Comparison of ENCODE assay signal across 8 mouse cellular contexts in genomic region chr1:44041797-44042554, GRCm38 (mm10). TPM values are rescaled to one million over a fixed set of nuclear protein-coding genes. Genes with fewer than 3 reads are reported as not detected.
DNase-seq lines count a peak whose midpoint lies in the region; ATAC-seq and TF ChIP-seq lines count a peak whose summit lies in the region.

No protein-coding gene starts in this region.

- POLR2A ChIA-PET in Patski (lab: Charles Lee), result interaction anchor here (0.6 kb wide), 1 partner anchor 105 kb away, joined by 4 read pairs; no protein-coding TSS in a partner anchor

- H3K27me3 ChIP-seq in Patski, result peaks cover 4% of the 10 kb centered on the region
- no peaks in the 10 kb centered on the region for H3K27me3 ChIP-seq in forebrain, embryonic 14.5 days (replicated peaks; ENCODE audit: control insufficient read depth, insufficient read depth, low read length)
- no peaks in the 10 kb centered on the region for H3K27me3 ChIP-seq in hindbrain, embryonic 13.5 days

- peak; percentile 85 for TF ChIP-seq CTCF in Patski (IDR thresholded peaks at IDR 0.05)

- WGBS in forebrain, embryonic 14.5 days, result under 1% methylated on average over 17 of the region's 17 CpGs
- WGBS in hindbrain, embryonic 13.5 days, result 1% methylated on average over 17 of the region's 17 CpGs

- CTCF ChIA-PET in Patski (lab: Charles Lee), result interaction anchor here (0.7 to 1.8 kb wide), 20 partner anchors 9 to 282 kb away, joined by 3 to 8 read pairs (median 4); partner anchors contain the start of gene Mettl21c

- H3K4me1 ChIP-seq in forebrain, embryonic 14.5 days (ENCODE audit: control insufficient read depth, insufficient read depth, low read length), result 0 out of 2 replicates have a peak, but pooled peaks cover 2% of the 10 kb centered on the region
- 0 out of 2 replicates have a peak, but pooled peaks cover 5% of the 10 kb centered on the region for H3K4me1 ChIP-seq in hindbrain, embryonic 13.5 days (replicated peaks)

- H3K9ac ChIP-seq in forebrain, embryonic 14.5 days (ENCODE audit: low read length), result peak overlapping the region; percentile 70
- peak overlapping the region; percentile 71 for H3K9ac ChIP-seq in hindbrain, embryonic 13.5 days

- peak overlapping the region; percentile 70 for H3K4me2 ChIP-seq in forebrain, embryonic 14.5 days (ENCODE audit: low read length)
- H3K4me2 ChIP-seq in hindbrain, embryonic 13.5 days, result peak overlapping the region; percentile 73

- H3K36me3 ChIP-seq in forebrain, embryonic 14.5 days (ENCODE audit: control insufficient read depth, insufficient read depth, low read length), result no peaks in the 10 kb centered on the region
- H3K36me3 ChIP-seq in hindbrain, embryonic 13.5 days, result no peaks in the 10 kb centered on the region

- DNase-seq in Patski (ENCODE audit: low read depth, low spot score), result no peak
- DNase-seq in cerebellum, adult 11-12 months, result peak; percentile 12
- peak; percentile 93 for DNase-seq in forebrain, embryonic 14.5 days (ENCODE audit: low spot score)
- DNase-seq in layer of hippocampus, postnatal 10 days (ENCODE audit: low spot score in 2 of 2), result peak; percentile 67 to 69
- peak; percentile 41 for DNase-seq in lung, postnatal 25 days (ENCODE audit: low spot score)
- peak; percentile 22 for DNase-seq in retina, adult 2 months (ENCODE audit: low read depth, low spot score)
- DNase-seq in thymus, postnatal 25 days, result peak; percentile 64

- ATAC-seq in Patski, result no peak
- peak; percentile 83 for ATAC-seq in forebrain, embryonic 14.5 days
- peak; percentile 82 for ATAC-seq in hindbrain, embryonic 13.5 days (ENCODE audit: low FRiP score)

- no peaks in the 10 kb centered on the region for H3K9me3 ChIP-seq in forebrain, embryonic 14.5 days (replicated peaks; ENCODE audit: control insufficient read depth, low read length)
- H3K9me3 ChIP-seq in hindbrain, embryonic 13.5 days, result no peaks in the 10 kb centered on the region

- H3K4me3 ChIP-seq in forebrain, embryonic 14.5 days (ENCODE audit: low read depth, low read length), result peak overlapping the region; percentile 43
- peak overlapping the region; percentile 46 for H3K4me3 ChIP-seq in hindbrain, embryonic 13.5 days

- no peak overlapping the region for H3K27ac ChIP-seq in forebrain, embryonic 14.5 days (ENCODE audit: low read depth, low read length)
- no peak overlapping the region for H3K27ac ChIP-seq in hindbrain, embryonic 13.5 days

- in situ Hi-C loops in Patski (cut with MboI; ENCODE audit: low pct_unique_long_range_greater_than_20kb), result no loop called here

RNA-seq across cellular contexts. Expression of gene Gm8251, which starts 19.8 kb away (rescaled TPM):
- polyA plus RNA-seq in Patski (2021), result 0.01 TPM
- polyA plus RNA-seq in forebrain, embryonic 14.5 days (2014; fragmentation: Nextera tagmentation; extraction: Ambion mirVana), result 0.04 and 0.08 TPM in 2 replicates
- polyA plus RNA-seq in hindbrain, embryonic 13.5 days (2015; fragmentation: Nextera tagmentation; extraction: Ambion mirVana), result 0.06 and 0.09 TPM in 2 replicates
- not detected for total RNA-seq in layer of hippocampus, postnatal 10 days (2021)

RNA-seq across cellular contexts. Expression of gene Mettl21c, which starts 22.1 kb away (rescaled TPM):
- polyA plus RNA-seq in Patski (2021), result 0.10 TPM
- 1.7 and 1.8 TPM in 2 replicates for polyA plus RNA-seq in forebrain, embryonic 14.5 days (2014; fragmentation: Nextera tagmentation; extraction: Ambion mirVana)
- polyA plus RNA-seq in hindbrain, embryonic 13.5 days (2015; fragmentation: Nextera tagmentation; extraction: Ambion mirVana), result 1.3 and 1.4 TPM in 2 replicates
- under 1 TPM; 0.49 to 0.50 TPM for total RNA-seq in layer of hippocampus, postnatal 10 days (2021)
